Mouse (Mus musculus) hindbrain, embryonic 16.5 days (tissue): ENCODE measurements at regions not wholly inside any gene's neighbourhood (a gene's known extent, or its start where the extent isn't known, plus 50 kb on each side); places are given as distances from the start of the nearest gene placed in this dataset.

Experiments used
- ATAC-seq: fragments of 200-750 bp; cut with Nextera tagmentation; 2 replicates; pipeline ENCODE4 v1.8.0; 2017; ENCODE audit warnings: moderate TSS enrichment, moderate library complexity
- H3K27ac ChIP-seq: fragments of 300-500 bp; sonication (generic); 2 replicates; pipeline ENCODE4 v1.5.1; 2014; ENCODE audit warnings: low read depth, mild to moderate bottlenecking, control low read depth, low read length, moderate library complexity
- H3K27me3 ChIP-seq: fragments of 300-500 bp; sonication (generic); replicated peaks from 2 replicates; pipeline ENCODE4 v1.6.1; 2014; ENCODE audit warnings: low read length; ENCODE audit not compliant: control insufficient read depth, insufficient read depth
- H3K36me3 ChIP-seq: fragments of 300-500 bp; sonication (generic); 2 replicates; pipeline ENCODE4 v1.6.1; 2014; ENCODE audit warnings: mild to moderate bottlenecking, low read length, moderate library complexity, mixed read lengths; ENCODE audit not compliant: control insufficient read depth, insufficient read depth
- H3K4me1 ChIP-seq: fragments of 300-500 bp; sonication (generic); 2 replicates; pipeline ENCODE4 v1.6.1; 2014; ENCODE audit warnings: low read depth, low read length; ENCODE audit not compliant: control insufficient read depth, insufficient read depth
- H3K4me2 ChIP-seq: fragments of 300-500 bp; sonication (generic); 2 replicates; pipeline ENCODE4 v1.6.1; 2014; ENCODE audit warnings: mild to moderate bottlenecking, low read length, control low read depth, moderate library complexity
- H3K4me3 ChIP-seq: fragments of 300-500 bp; sonication (generic); 2 replicates; pipeline ENCODE4 v1.5.1; 2014; ENCODE audit warnings: mild to moderate bottlenecking, low read length, control low read depth, moderate library complexity
- H3K9ac ChIP-seq: fragments of 300-500 bp; sonication (generic); 2 replicates; pipeline ENCODE4 v1.6.1; 2014; ENCODE audit warnings: low read depth, mild to moderate bottlenecking, control low read depth, low read length, moderate library complexity
- H3K9me3 ChIP-seq: fragments of 300-500 bp; sonication (generic); 2 replicates; pipeline ENCODE4 v1.6.1; 2014; ENCODE audit warnings: mild to moderate bottlenecking, low read length, moderate library complexity; ENCODE audit not compliant: control insufficient read depth
- WGBS: fragments of 180-500 bp; shearing (Covaris S2); extraction: QIAGEN DNeasy Blood & Tissue Kit; methylation state at CpG from one replicate; pipeline ENCODE4 v1.1.7; 2014; 5-methylcytosine and 5-hydroxymethylcytosine counted together

DNA sequence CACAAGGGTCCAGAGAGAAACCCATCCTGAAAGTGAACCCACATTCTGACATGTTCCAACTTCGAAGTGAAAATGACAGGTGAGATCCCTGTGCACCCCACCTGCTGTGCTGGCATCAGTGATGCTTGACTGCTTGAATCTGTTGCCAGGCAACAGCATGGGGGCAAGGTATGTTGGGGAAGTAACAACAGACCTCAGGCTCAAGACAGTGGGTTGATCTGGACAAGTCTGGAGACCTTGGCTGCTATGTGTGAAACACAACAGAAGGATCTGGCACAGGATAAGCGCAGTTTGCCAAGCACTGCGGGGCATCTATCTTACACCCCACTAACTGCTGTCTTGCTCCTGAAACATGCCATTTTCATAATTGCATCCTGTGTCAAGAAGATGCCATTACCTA is 54.3 kb upstream of the Kcnj15 start:
- H3K4me3 ChIP-seq: no peak overlapping the region
- no peak overlapping the region for H3K4me2 ChIP-seq
- H3K27me3 ChIP-seq: no peaks in the 10 kb centered on the region
- no peak overlapping the region for H3K27ac ChIP-seq
- no peaks in the 10 kb centered on the region; the same call in 1 of the 2 replicates for H3K4me1 ChIP-seq
- no peaks in the 10 kb centered on the region for H3K36me3 ChIP-seq
- WGBS: 67% methylated on average over 3 of the region's 3 CpGs
- H3K9ac ChIP-seq: no peak overlapping the region
- ATAC-seq: peak; percentile 68
- no peaks in the 10 kb centered on the region for H3K9me3 ChIP-seq

- Histone ChIP-seq H3K4me3 (no peak overlapping the region), H3K36me3 (no peaks in the 10 kb centered on the region), H3K4me1 (no peaks in the 10 kb centered on the region), H3K4me2 (no peak overlapping the region), H3K9ac (no peak overlapping the region), H3K9me3 (no peaks in the 10 kb centered on the region), H3K27me3 (no peaks in the 10 kb centered on the region), H3K27ac (no peak overlapping the region)
- no peak for ATAC-seq
- WGBS: 85% methylated on average over 3 of the region's 3 CpGs
These were observed 53.6 kb upstream of the Kcnj15 start for GRCm38 (mm10) chr16:95203790-95204189.

DNA sequence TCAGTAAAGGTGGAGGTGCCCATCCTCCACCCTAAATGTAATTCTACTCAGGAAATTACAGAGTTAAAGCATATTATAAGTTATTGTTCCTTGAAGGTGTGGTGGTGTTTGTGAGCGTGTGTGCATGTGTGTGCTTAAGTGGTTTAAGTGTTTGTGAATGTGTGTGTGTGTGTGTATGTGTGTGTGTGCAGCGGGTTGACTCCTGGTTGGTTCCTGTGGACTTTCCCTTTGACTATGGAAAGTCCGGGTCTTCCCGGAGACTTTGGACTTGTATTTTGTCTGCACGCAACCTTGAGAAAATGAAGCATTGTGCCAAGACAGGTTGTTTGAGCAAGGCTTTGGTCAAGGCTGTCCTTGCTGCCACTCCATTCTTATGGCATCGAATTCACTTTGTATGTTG is 52.9 kb upstream of the Kcnj15 start:
- no peak overlapping the region for H3K27ac ChIP-seq
- H3K4me3 ChIP-seq: no peak overlapping the region
- H3K9ac ChIP-seq: no peak overlapping the region
- H3K9me3 ChIP-seq: no peaks in the 10 kb centered on the region
- H3K27me3 ChIP-seq: no peaks in the 10 kb centered on the region
- WGBS: 95% methylated on average over 6 of the region's 6 CpGs
- H3K36me3 ChIP-seq: no peaks in the 10 kb centered on the region
- ATAC-seq: no peak
- H3K4me2 ChIP-seq: no peak overlapping the region
- H3K4me1 ChIP-seq: no peaks in the 10 kb centered on the region

GRCm38 (mm10) chr16:95206445-95206844 is 50.9 kb upstream of the Kcnj15 start:
- H3K4me2 ChIP-seq: no peak overlapping the region
- no peak overlapping the region for H3K27ac ChIP-seq
- H3K9ac ChIP-seq: no peak overlapping the region
- H3K4me1 ChIP-seq: no peaks in the 10 kb centered on the region
- WGBS: 89% methylated on average over 5 of the region's 5 CpGs
- no peak overlapping the region for H3K4me3 ChIP-seq
- no peak for ATAC-seq
- H3K27me3 ChIP-seq: no peaks in the 10 kb centered on the region
- no peaks in the 10 kb centered on the region for H3K36me3 ChIP-seq
- H3K9me3 ChIP-seq: no peaks in the 10 kb centered on the region

- ATAC-seq: no peak
- no peak overlapping the region for H3K4me3 ChIP-seq
- H3K9me3 ChIP-seq: no peaks in the 10 kb centered on the region
- no peak overlapping the region for H3K4me2 ChIP-seq
- no peak overlapping the region for H3K27ac ChIP-seq
- H3K4me1 ChIP-seq: no peaks in the 10 kb centered on the region
- H3K27me3 ChIP-seq: no peaks in the 10 kb centered on the region
- no peak overlapping the region for H3K9ac ChIP-seq
- 87% methylated on average over 6 of the region's 6 CpGs for WGBS
- H3K36me3 ChIP-seq: no peaks in the 10 kb centered on the region
These were observed 49.8 kb upstream of the Kcnj15 start for GRCm38 (mm10) chr16:95207547-95207946.
